Mouse (Mus musculus): ENCODE measurements around the gene Urah. TPM values are rescaled to one million over a fixed set of nuclear protein-coding genes. Genes with fewer than 3 reads are reported as not detected.
A peak's percentile ranks its signal among the peaks of the same experiment; 100 is the strongest.

Urah gene
- polyA plus RNA-seq, 1 experiment from 2014 or later, result 0.39 TPM

GRCm38 (mm10) chr7:140858746-140859145 lies 23.9 kb downstream of the Urah start:
- Histone ChIP-seq H3K36me3 (peaks cover 69% of the 10 kb centered on the region), H3K27ac (replicated peaks) (peak overlapping the region; percentile 90; the same call in 1 of the 2 replicates), H3K9me3 (replicated peaks) (no peaks in the 10 kb centered on the region), H3K4me1 (peaks cover 37% of the 10 kb centered on the region), H3K4me3 (peak overlapping the region; percentile 90), H3K27me3 (ENCODE audit: low read depth, poor library complexity, severe bottlenecking) (no peaks in the 10 kb centered on the region)
- DNase-seq (ENCODE audit: low spot score), result no peak
- 94% methylated on average over 8 of the region's 8 CpGs for WGBS

- no peak for DNase-seq (ENCODE audit: low spot score)
- 89% methylated on average over 6 of the region's 6 CpGs for WGBS
- H3K36me3 ChIP-seq, result peaks cover 69% of the 10 kb centered on the region
These were observed 25.2 kb downstream of the Urah start for GRCm38 (mm10) chr7:140859997-140860396.

GRCm38 (mm10) chr7:140860728-140861127 lies 25.9 kb downstream of the Urah start:
- Histone ChIP-seq H3K9me3 (replicated peaks) (no peaks in the 10 kb centered on the region), H3K4me3 (no peak overlapping the region), H3K27ac (replicated peaks) (no peak overlapping the region), H3K4me1 (peaks cover 24% of the 10 kb centered on the region), H3K36me3 (peaks cover 73% of the 10 kb centered on the region), H3K27me3 (ENCODE audit: low read depth, poor library complexity, severe bottlenecking) (no peaks in the 10 kb centered on the region)
- 95% methylated on average over 5 of the region's 5 CpGs for WGBS
- DNase-seq (ENCODE audit: low spot score), result no peak

More at GRCm38 (mm10) chr7:140859997-140860396, 25.2 kb downstream of the Urah start:
- H3K9me3 ChIP-seq (replicated peaks), result no peaks in the 10 kb centered on the region
- H3K4me1 ChIP-seq, result peaks cover 32% of the 10 kb centered on the region
- no peaks in the 10 kb centered on the region for H3K27me3 ChIP-seq (ENCODE audit: low read depth, poor library complexity, severe bottlenecking)
- no peak overlapping the region for H3K4me3 ChIP-seq
- no peak overlapping the region for H3K27ac ChIP-seq (replicated peaks)

GRCm38 (mm10) chr7:140864761-140865160 lies 29.9 kb downstream of the Urah start:
- WGBS, result 92% methylated on average over 12 of the region's 12 CpGs
- no peak for DNase-seq (ENCODE audit: low spot score)
- Histone ChIP-seq H3K27ac (replicated peaks) (no peak overlapping the region), H3K36me3 (peaks cover 84% of the 10 kb centered on the region), H3K4me1 (no peaks in the 10 kb centered on the region), H3K4me3 (no peak overlapping the region), H3K9me3 (replicated peaks) (no peaks in the 10 kb centered on the region), H3K27me3 (ENCODE audit: low read depth, poor library complexity, severe bottlenecking) (no peaks in the 10 kb centered on the region)

- Histone ChIP-seq H3K36me3 (peaks cover 42% of the 10 kb centered on the region), H3K4me1 (no peaks in the 10 kb centered on the region), H3K27ac (replicated peaks) (no peak overlapping the region), H3K27me3 (ENCODE audit: low read depth, poor library complexity, severe bottlenecking) (no peaks in the 10 kb centered on the region), H3K9me3 (replicated peaks) (no peaks in the 10 kb centered on the region), H3K4me3 (no peak overlapping the region)
- 93% methylated on average over 4 of the region's 4 CpGs for WGBS
- DNase-seq (ENCODE audit: low spot score), result no peak
These were observed 39.4 kb downstream of the Urah start for GRCm38 (mm10) chr7:140874224-140874623.

GRCm38 (mm10) chr7:140877364-140877763 lies 42.5 kb downstream of the Urah start:
- Histone ChIP-seq H3K27ac (replicated peaks) (no peak overlapping the region), H3K36me3 (peaks cover 40% of the 10 kb centered on the region), H3K9me3 (replicated peaks) (no peaks in the 10 kb centered on the region), H3K27me3 (ENCODE audit: low read depth, poor library complexity, severe bottlenecking) (no peaks in the 10 kb centered on the region), H3K4me1 (peaks cover 12% of the 10 kb centered on the region), H3K4me3 (no peak overlapping the region)
- 86% methylated on average over 6 of the region's 6 CpGs for WGBS
- no peak for DNase-seq (ENCODE audit: low spot score)

- H3K27ac ChIP-seq (replicated peaks), result no peak overlapping the region
These were observed 44.5 kb downstream of the Urah start for GRCm38 (mm10) chr7:140879355-140879754.

GRCm38 (mm10) chr7:140880419-140880818 lies 45.6 kb downstream of the Urah start:
- Histone ChIP-seq H3K27me3 (ENCODE audit: low read depth, poor library complexity, severe bottlenecking) (no peaks in the 10 kb centered on the region), H3K4me1 (peaks cover 23% of the 10 kb centered on the region), H3K4me3 (no peak overlapping the region), H3K36me3 (peaks cover 41% of the 10 kb centered on the region), H3K9me3 (replicated peaks) (no peaks in the 10 kb centered on the region), H3K27ac (replicated peaks) (no peak overlapping the region)
- no peak for DNase-seq (ENCODE audit: low spot score)
- 92% methylated on average over 3 of the region's 3 CpGs for WGBS

More at GRCm38 (mm10) chr7:140879355-140879754, 44.5 kb downstream of the Urah start:
- H3K27me3 ChIP-seq (ENCODE audit: low read depth, poor library complexity, severe bottlenecking), result no peaks in the 10 kb centered on the region
- H3K36me3 ChIP-seq, result peaks cover 40% of the 10 kb centered on the region
- 90% methylated on average over 7 of the region's 7 CpGs for WGBS
- H3K4me3 ChIP-seq, result no peak overlapping the region
- DNase-seq (ENCODE audit: low spot score), result no peak
- no peaks in the 10 kb centered on the region for H3K9me3 ChIP-seq (replicated peaks)
- H3K4me1 ChIP-seq, result peaks cover 23% of the 10 kb centered on the region

- no peaks in the 10 kb centered on the region for H3K27me3 ChIP-seq (ENCODE audit: low read depth, poor library complexity, severe bottlenecking)
- H3K9me3 ChIP-seq (replicated peaks), result no peaks in the 10 kb centered on the region
- H3K4me3 ChIP-seq, result peak overlapping the region; percentile 96
- peak overlapping the region; percentile 87 for H3K27ac ChIP-seq (replicated peaks)
- H3K4me1 ChIP-seq, result peaks cover 23% of the 10 kb centered on the region
- no peak for DNase-seq (ENCODE audit: low spot score)
- peaks cover 42% of the 10 kb centered on the region for H3K36me3 ChIP-seq
- WGBS, result 36% methylated on average over 8 of the region's 8 CpGs
These were observed 46.2 kb downstream of the Urah start for GRCm38 (mm10) chr7:140880865-140881515.

GRCm38 (mm10) chr7:140881696-140882468 lies 47.1 kb downstream of the Urah start, which contains the start of the genes Psmd13 and Sirt3:
TSS of gene Psmd13 (plus strand) at chr7:140881968.
TSS of gene Sirt3 (minus strand) at chr7:140882309.
- peaks cover 23% of the 10 kb centered on the region for H3K4me1 ChIP-seq
- peak; percentile 94 for DNase-seq (ENCODE audit: low spot score)
- H3K9me3 ChIP-seq (replicated peaks), result no peaks in the 10 kb centered on the region
- H3K4me3 ChIP-seq, result peak within 1 kb of the TSS; percentile 96
- no peaks in the 10 kb centered on the region for H3K27me3 ChIP-seq (ENCODE audit: low read depth, poor library complexity, severe bottlenecking)
- under 1% methylated on average over 59 of the region's 59 CpGs for whole genome bisulfite sequencing
- H3K27ac ChIP-seq (replicated peaks), result peak within 1 kb of the TSS; percentile 87
- peaks cover 42% of the 10 kb centered on the region for H3K36me3 ChIP-seq

GRCm38 (mm10) chr7:140882469-140882803 lies 47.6 kb downstream of the Urah start:
- peaks cover 23% of the 10 kb centered on the region for H3K4me1 ChIP-seq
- DNase-seq (ENCODE audit: low spot score), result no peak
- H3K27me3 ChIP-seq (ENCODE audit: low read depth, poor library complexity, severe bottlenecking), result no peaks in the 10 kb centered on the region
- whole genome bisulfite sequencing, result 0% methylated on average over 12 of the region's 12 CpGs
- peaks cover 44% of the 10 kb centered on the region for H3K36me3 ChIP-seq
- H3K4me3 ChIP-seq, result peak overlapping the region; percentile 96
- H3K27ac ChIP-seq (replicated peaks), result peak overlapping the region; percentile 87
- no peaks in the 10 kb centered on the region for H3K9me3 ChIP-seq (replicated peaks)

All from midbrain, embryonic 10.5 days (tissue).